Mouse (Mus musculus): ENCODE results near the gene Slc12a6. TPM values are rescaled to one million over a fixed set of nuclear protein-coding genes. Genes with fewer than 3 reads are reported as not detected.

Gene Slc12a6
- polyA plus RNA-seq, 1 experiment, result 97.8 TPM

- Histone ChIP-seq H3K27me3 (ENCODE audit: control insufficient read depth, insufficient read depth, low read length) (no peaks in the 10 kb centered on the region), H3K4me1 (replicated peaks; ENCODE audit: control insufficient read depth, insufficient read depth, low read length) (no peaks in the 10 kb centered on the region), H3K36me3 (ENCODE audit: control insufficient read depth, insufficient read depth, low read length) (no peaks in the 10 kb centered on the region), H3K4me3 (ENCODE audit: control insufficient read depth, insufficient read depth, low read length) (no peak overlapping the region), H3K27ac (ENCODE audit: control insufficient read depth, insufficient read depth, low read length) (no peak overlapping the region)
- no peak for DNase-seq
- TF ChIP-seq POLR2A (IDR thresholded peaks at IDR 0.05; ENCODE audit: control insufficient read depth, extremely low read depth, insufficient read depth, low read length, poor library complexity), result no peak
- no peak for TF ChIP-seq CTCF (IDR thresholded peaks at IDR 0.05; ENCODE audit: borderline replicate concordance, control insufficient read depth, extremely low read depth, insufficient read depth, low read length, poor library complexity)
These were observed 128.3 kb downstream of the Slc12a6 start for GRCm38 (mm10) chr2:112393958-112394357.

GRCm38 (mm10) chr2:112396649-112397048 lies 131.0 kb downstream of the Slc12a6 start:
- no peak for DNase-seq
- H3K4me1 ChIP-seq (replicated peaks; ENCODE audit: control insufficient read depth, insufficient read depth, low read length), result no peaks in the 10 kb centered on the region
- H3K27me3 ChIP-seq (ENCODE audit: control insufficient read depth, insufficient read depth, low read length), result no peaks in the 10 kb centered on the region
- H3K27ac ChIP-seq (ENCODE audit: control insufficient read depth, insufficient read depth, low read length), result no peak overlapping the region
- no peak overlapping the region for H3K4me3 ChIP-seq (ENCODE audit: control insufficient read depth, insufficient read depth, low read length)
- WGBS, result 83% methylated on average over 1 of the region's 1 CpGs
- no peak for TF ChIP-seq POLR2A (IDR thresholded peaks at IDR 0.05; ENCODE audit: control insufficient read depth, extremely low read depth, insufficient read depth, low read length, poor library complexity)
- no peak for TF ChIP-seq CTCF (IDR thresholded peaks at IDR 0.05; ENCODE audit: borderline replicate concordance, control insufficient read depth, extremely low read depth, insufficient read depth, low read length, poor library complexity)
- H3K36me3 ChIP-seq (ENCODE audit: control insufficient read depth, insufficient read depth, low read length), result no peaks in the 10 kb centered on the region

- Histone ChIP-seq H3K4me3 (ENCODE audit: control insufficient read depth, insufficient read depth, low read length) (no peak overlapping the region), H3K27ac (ENCODE audit: control insufficient read depth, insufficient read depth, low read length) (no peak overlapping the region), H3K4me1 (replicated peaks; ENCODE audit: control insufficient read depth, insufficient read depth, low read length) (no peaks in the 10 kb centered on the region), H3K27me3 (ENCODE audit: control insufficient read depth, insufficient read depth, low read length) (no peaks in the 10 kb centered on the region), H3K36me3 (ENCODE audit: control insufficient read depth, insufficient read depth, low read length) (peaks cover 35% of the 10 kb centered on the region)
- 96% methylated on average over 3 of the region's 3 CpGs for WGBS
- no peak for TF ChIP-seq CTCF (IDR thresholded peaks at IDR 0.05; ENCODE audit: borderline replicate concordance, control insufficient read depth, extremely low read depth, insufficient read depth, low read length, poor library complexity)
- no peak for TF ChIP-seq POLR2A (IDR thresholded peaks at IDR 0.05; ENCODE audit: control insufficient read depth, extremely low read depth, insufficient read depth, low read length, poor library complexity)
- DNase-seq, result no peak
These were observed 141.4 kb downstream of the Slc12a6 start for GRCm38 (mm10) chr2:112407030-112407429.

Other genes starting within 250 kb of the Slc12a6 start
- gene Olfr1311, start 241.4 kb upstream of the Slc12a6 start, polyA plus RNA-seq (2012; rRNA removed), result not detected in 2 replicates
- not detected in 2 replicates for gene Olfr1312, start 215.6 kb upstream of the Slc12a6 start, polyA plus RNA-seq (2012; rRNA removed)
- gene Olfr1313, start 188.0 kb upstream of the Slc12a6 start, polyA plus RNA-seq (2012; rRNA removed), result not detected in 2 replicates
- gene Olfr1314, start 169.0 kb upstream of the Slc12a6 start, polyA plus RNA-seq (2012; rRNA removed), result not detected in 2 replicates
- gene Olfr1315-ps1, start 150.4 kb upstream of the Slc12a6 start, polyA plus RNA-seq (2012; rRNA removed), result not detected in 2 replicates
- gene Olfr1316, start 130.8 kb upstream of the Slc12a6 start, polyA plus RNA-seq (2012; rRNA removed), result not detected in 2 replicates
- gene Olfr1317, start 125.5 kb upstream of the Slc12a6 start, polyA plus RNA-seq (2012; rRNA removed), result not detected in 2 replicates
- not detected in 2 replicates for gene Olfr1318, start 111.6 kb upstream of the Slc12a6 start, polyA plus RNA-seq (2012; rRNA removed)
- gene Lpcat4, start 26.4 kb upstream of the Slc12a6 start, polyA plus RNA-seq (2012; rRNA removed), result 70.0 and 77.7 TPM in 2 replicates
- 0.03 TPM in 1 of 2 replicates, not detected in the other for gene Nutm1, start 6.5 kb upstream of the Slc12a6 start, polyA plus RNA-seq (2012; rRNA removed)
- gene Nop10, start 3.9 kb upstream of the Slc12a6 start, polyA plus RNA-seq (2012; rRNA removed), result 100 and 126 TPM in 2 replicates
- gene Gm21985, start 489 bp downstream of the Slc12a6 start, polyA plus RNA-seq (2012; rRNA removed), result 0.03 TPM in 1 of 2 replicates, not detected in the other
- gene Emc4, start 102.2 kb downstream of the Slc12a6 start, polyA plus RNA-seq (2012; rRNA removed), result 82.1 and 96.1 TPM in 2 replicates
- gene Katnbl1, start 113.4 kb downstream of the Slc12a6 start, polyA plus RNA-seq (2012; rRNA removed), result 2.3 and 2.6 TPM in 2 replicates
- 4.9 and 6.3 TPM in 2 replicates for gene Emc7, start 189.2 kb downstream of the Slc12a6 start, polyA plus RNA-seq (2012; rRNA removed)
- not detected in 2 replicates for gene Chrm5, start 214.9 kb downstream of the Slc12a6 start, polyA plus RNA-seq (2012; rRNA removed)
- 5.1 and 5.9 TPM in 2 replicates for gene Aven, start 227.1 kb downstream of the Slc12a6 start, polyA plus RNA-seq (2012; rRNA removed)